In the genomic region with DNA sequence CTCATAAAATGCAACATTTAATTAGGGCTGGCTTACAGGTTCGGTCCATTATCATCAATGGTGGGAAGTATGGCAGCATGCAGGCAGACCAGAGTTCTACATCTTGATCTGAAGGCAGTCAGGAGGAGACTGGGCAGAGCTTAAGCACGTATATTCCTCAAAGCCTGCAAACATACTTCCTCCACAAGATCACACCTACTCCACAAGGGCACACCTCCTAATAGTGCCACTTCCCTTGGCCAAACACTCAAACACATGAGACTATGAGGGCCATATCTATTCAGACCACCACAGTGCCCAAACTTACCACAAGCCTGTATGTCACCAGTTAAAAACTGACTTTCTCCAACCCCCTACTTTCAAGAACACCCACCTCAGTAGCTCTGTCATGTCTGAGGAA, we compare ENCODE assay signal across 17 mouse cellular contexts. TPM values are rescaled to one million over a fixed set of nuclear protein-coding genes. Genes with fewer than 3 reads are reported as not detected.
A peak's percentile ranks its signal among the peaks of the same experiment; 100 is the strongest.
DNase-seq lines count a peak whose midpoint lies in the region; TF ChIP-seq lines count a peak whose summit lies in the region.
"Had no signal": no experiment of that assay in that cellular context is flagged by ENCODE, and none has a peak within 500 bp of the region (broad histone marks: within the 10 kb centered on the region; RNA-seq: fewer than 3 reads in every experiment).

No protein-coding gene starts in this region.

- peaks cover 15% of the 10 kb centered on the region for H3K4me1 ChIP-seq in thymus, adult 2 months (replicated peaks; ENCODE audit: control insufficient read depth, insufficient read depth, low read length)
- peaks cover 5% of the 10 kb centered on the region; the same call in 1 of the 2 replicates for H3K4me1 ChIP-seq in bone marrow, adult 2 months (ENCODE audit: control insufficient read depth, insufficient read depth, low read length)

- H3K79me2 ChIP-seq in macrophage (ENCODE audit: inconsistent target): peaks cover 60% of the 10 kb centered on the region

- WGBS in thymus, adult 2 months: 79% methylated on average over 2 of the region's 2 CpGs
- 53% methylated on average over 2 of the region's 2 CpGs for WGBS in bone marrow, adult 2 months
- 56% methylated on average over 2 of the region's 2 CpGs for WGBS in macrophage (ENCODE audit: missing documents)

- no peak for DNase-seq in thymus, adult 2 months
- DNase-seq in thymus, postnatal 10 days (ENCODE audit: low spot score in 2 of 2): no peak
- peak; percentile 10 for DNase-seq in splenic B cell, adult 2 months (ENCODE audit: low read depth, low spot score)
- DNase-seq in kidney, postnatal 14 days: no peak
- no peak for DNase-seq in gastrocnemius, adult 18-20 months (ENCODE audit: low spot score)
- DNase-seq: cerebellum, adult 8-10 months; cerebellum, postnatal 36 days; gastrocnemius, postnatal 14 days; heart, postnatal 10 days; kidney, adult 11 months; lung, postnatal 14 days; thymus, postnatal 4 days had no signal

- H3K4me3 ChIP-seq in thymus, adult 2 months (ENCODE audit: control insufficient read depth, insufficient read depth, low read length): no peak overlapping the region
- no peak overlapping the region for H3K4me3 ChIP-seq in bone marrow, adult 2 months (replicated peaks; ENCODE audit: control insufficient read depth, low read depth, low read length)
- H3K4me3 ChIP-seq in macrophage (ENCODE audit: inconsistent target): peak overlapping the region; percentile 3; the same call in 1 of the 2 replicates
- H3K4me3 ChIP-seq: heart, embryonic 12.5 days; hindbrain, embryonic 10.5 days; limb, embryonic 13.5 days had no signal

- TF ChIP-seq POLR2A in thymus, adult 2 months (IDR thresholded peaks at IDR 0.05; ENCODE audit: control insufficient read depth, extremely low read depth, insufficient read depth, low read length, poor library complexity): no peak
- TF ChIP-seq POLR2A in bone marrow, adult 2 months (IDR thresholded peaks at IDR 0.05; ENCODE audit: borderline replicate concordance, control insufficient read depth, low read depth, low read length): no peak

- no peaks in the 10 kb centered on the region for H3K27me3 ChIP-seq in thymus, adult 2 months (ENCODE audit: control insufficient read depth, insufficient read depth, low read length)
- no peaks in the 10 kb centered on the region for H3K27me3 ChIP-seq in splenic B cell, adult 2 months (ENCODE audit: control insufficient read depth, insufficient read depth, low read length, poor library complexity, severe bottlenecking)
- H3K27me3 ChIP-seq: heart, embryonic 12.5 days had no signal

- no peak for TF ChIP-seq CTCF in thymus, adult 2 months (IDR thresholded peaks at IDR 0.05; ENCODE audit: borderline replicate concordance, control insufficient read depth, extremely low read depth, insufficient read depth, low read length, poor library complexity)
- no peak for TF ChIP-seq CTCF in bone marrow, adult 2 months (IDR thresholded peaks at IDR 0.05; ENCODE audit: control insufficient read depth, insufficient read depth, low read length)

- H3K36me3 ChIP-seq in thymus, adult 2 months (ENCODE audit: control insufficient read depth, insufficient read depth, low read length): no peaks in the 10 kb centered on the region
- no peaks in the 10 kb centered on the region for H3K36me3 ChIP-seq in macrophage (ENCODE audit: inconsistent target)
- H3K36me3 ChIP-seq in splenic B cell, adult 2 months (ENCODE audit: control insufficient read depth, insufficient read depth, low read length, poor library complexity, severe bottlenecking): no peaks in the 10 kb centered on the region
- H3K36me3 ChIP-seq: heart, embryonic 12.5 days; hindbrain, embryonic 10.5 days; limb, embryonic 13.5 days had no signal

- H3K27ac ChIP-seq in thymus, adult 2 months (ENCODE audit: control insufficient read depth, insufficient read depth, low read length): peak overlapping the region; percentile 14; the same call in 1 of the 2 replicates
- peak overlapping the region; percentile 68 for H3K27ac ChIP-seq in bone marrow, adult 2 months (ENCODE audit: control insufficient read depth, insufficient read depth, low read depth, low read length, poor library complexity)
- H3K27ac ChIP-seq in macrophage: peak overlapping the region; percentile 99
- H3K27ac ChIP-seq: hindbrain, embryonic 10.5 days; limb, embryonic 13.5 days had no signal

RNA-seq across cellular contexts. Expression of gene Lgals3, which starts 6.1 kb away (rescaled TPM):
- 95.3 and 143 TPM in 2 replicates for polyA plus RNA-seq in thymus, adult 2 months (2012; rRNA removed)
- 66.3 and 147 TPM in 2 replicates for polyA plus RNA-seq in bone marrow, adult 2 months (2011; ENCODE audit: insufficient read depth, insufficient read length, low replicate concordance, missing spikeins)
- total RNA-seq in macrophage (2018; cell fraction: chromatin; rRNA removed): 1,000 to 10,000 TPM in 5 of 26 experiments, 100 to 1,000 TPM in 21; 180 to 1,623 (median 610) TPM
- 1,000 to 10,000 TPM; 1,563 to 6,453 (median 4,259) TPM for total RNA-seq in macrophage (2018; cell fraction: cytosol; rRNA removed)
- 1,000 to 10,000 TPM in 13 of 26 experiments, 100 to 1,000 TPM in 13; 652 to 1,966 (median 982) TPM for total RNA-seq in macrophage (2018; cell fraction: nucleus; rRNA removed)
- 3,973 to 5,612 TPM (median 5,299 TPM) in 3 replicates for polyA plus RNA-seq in macrophage (2018)
- total RNA-seq in gastrocnemius, adult 18-20 months (2021): 1 to 10 TPM; 4.8 to 4.9 TPM

RNA-seq across cellular contexts. Expression of gene Dlgap5, which starts 56.8 kb away (rescaled TPM):
- polyA plus RNA-seq in thymus, adult 2 months (2012; rRNA removed): 15.5 and 21.6 TPM in 2 replicates
- 45.7 and 76.7 TPM in 2 replicates for polyA plus RNA-seq in bone marrow, adult 2 months (2011; ENCODE audit: insufficient read depth, insufficient read length, low replicate concordance, missing spikeins)
- 10 to 100 TPM in 6 of 26 experiments, 1 to 10 TPM in 19, under 1 TPM in 1; 0.48 to 51.0 (median 6.6) TPM for total RNA-seq in macrophage (2018; cell fraction: chromatin; rRNA removed)
- total RNA-seq in macrophage (2018; cell fraction: cytosol; rRNA removed): 1 to 10 TPM; 1.7 to 6.5 (median 3.3) TPM
- total RNA-seq in macrophage (2018; cell fraction: nucleus; rRNA removed): 10 to 100 TPM in 1 of 26 experiments, 1 to 10 TPM in 23, under 1 TPM in 2; 0.64 to 30.6 (median 3.3) TPM
- polyA plus RNA-seq in macrophage (2018): 0.40 to 11.8 TPM (median 7.6 TPM) in 3 replicates
- total RNA-seq in gastrocnemius, adult 18-20 months (2021): not detected

Comparison
In these comparisons a context has a peak if more than half of its experiments do, and no peak if none do; other contexts are left out.
1. H3K27ac ChIP-seq: peak in every context shown above with its lines; median percentile 99 in macrophage; 68 in bone marrow, adult 2 months; 14 in thymus, adult 2 months.
2. RNA of gene Lgals3, which starts 6.1 kb away (polyA plus RNA-seq): 3,973 to 5,612 TPM in macrophage; 66.3 to 147 TPM in bone marrow, adult 2 months and 95.3 to 143 TPM in thymus, adult 2 months; every median in the first group is over 10 times any median in the second.